Mouse (Mus musculus): ENCODE measurements at regions not wholly inside any gene's neighbourhood (a gene's known extent, or its start where the extent isn't known, plus 50 kb on each side); places are given as distances from the start of the nearest gene placed in this dataset.
A peak's percentile ranks its signal among the peaks of the same experiment; 100 is the strongest.

GRCm38 (mm10) chr4:107746923-107747431, 55.1 kb upstream of the Lrp8 start:
- Histone ChIP-seq H3K4me1 (ENCODE audit: control insufficient read depth in 1 of 2, insufficient read depth in 2 of 2) (peaks cover 0 to 15% of the 10 kb centered on the region in 2 experiments; a peak in 2 of 4 replicates), H3K36me3 (replicated peaks in 1 of 2; ENCODE audit: control insufficient read depth in 1 of 2, insufficient read depth in 1 of 2, low read length in 1 of 2) (no peaks in the 10 kb centered on the region), H3K4me3 (replicated peaks in 1 of 3; ENCODE audit: low read depth in 2 of 3, low read length in 2 of 3, poor library complexity in 1 of 3) (no peak overlapping the region), H3K9ac (ENCODE audit: insufficient read depth, low read depth) (no peak overlapping the region), H3K9me3 (replicated peaks; ENCODE audit: low read length) (no peaks in the 10 kb centered on the region), H3K4me2 (ENCODE audit: insufficient read depth, low read depth, poor library complexity, severe bottlenecking) (peak overlapping the region; percentile 10; the same call in 1 of the 2 replicates), H3K27me3 (replicated peaks) (peaks cover 1% of the 10 kb centered on the region), H3K79me2 (replicated peaks; ENCODE audit: control insufficient read depth, extremely low read depth, insufficient read depth, poor library complexity, severe bottlenecking) (no peaks in the 10 kb centered on the region), H3K27ac (ENCODE audit: insufficient read depth, low read depth) (no peak overlapping the region)
- in situ Hi-C loops (cut with MboI; ENCODE audit: low pct_ligation_motif_present, low pct_unique_long_range_greater_than_20kb, low sequenced_read_pairs), result no loop called here
- DNase-seq (ENCODE audit: extremely low read depth), result peak; percentile 27
- dilution Hi-C loops (cut with MboI; ENCODE audit: extremely low pct_ligation_motif_present, extremely low pct_unique_long_range_greater_than_20kb, low sequenced_read_pairs), result no loop called here
- TF ChIP-seq BHLHE40 (IDR thresholded peaks at IDR 0.05; ENCODE audit: low read depth, low read length) (peak; percentile 64), MYC (IDR thresholded peaks at IDR 0.05; ENCODE audit: low read depth, low read length) (no peak)

GRCm38 (mm10) chr4:107747454-107747853, 54.6 kb upstream of the Lrp8 start:
- Histone ChIP-seq H3K79me2 (replicated peaks; ENCODE audit: control insufficient read depth, extremely low read depth, insufficient read depth, poor library complexity, severe bottlenecking) (no peaks in the 10 kb centered on the region), H3K9ac (ENCODE audit: insufficient read depth, low read depth) (no peak overlapping the region), H3K4me1 (ENCODE audit: control insufficient read depth in 1 of 2, insufficient read depth in 2 of 2) (peaks cover 0 to 15% of the 10 kb centered on the region in 2 experiments; a peak in 2 of 4 replicates), H3K9me3 (replicated peaks; ENCODE audit: low read length) (no peaks in the 10 kb centered on the region), H3K27ac (ENCODE audit: insufficient read depth, low read depth) (no peak overlapping the region), H3K36me3 (replicated peaks in 1 of 2; ENCODE audit: control insufficient read depth in 1 of 2, insufficient read depth in 1 of 2, low read length in 1 of 2) (no peaks in the 10 kb centered on the region), H3K27me3 (replicated peaks) (peaks cover 1% of the 10 kb centered on the region), H3K4me3 (replicated peaks in 1 of 3; ENCODE audit: low read depth in 2 of 3, low read length in 2 of 3, poor library complexity in 1 of 3) (no peak overlapping the region), H3K4me2 (ENCODE audit: insufficient read depth, low read depth, poor library complexity, severe bottlenecking) (peak overlapping the region; percentile 10; the same call in 1 of the 2 replicates)
- dilution Hi-C loops (cut with MboI; ENCODE audit: extremely low pct_ligation_motif_present, extremely low pct_unique_long_range_greater_than_20kb, low sequenced_read_pairs) (no loop called here), in situ Hi-C loops (cut with MboI; ENCODE audit: low pct_ligation_motif_present, low pct_unique_long_range_greater_than_20kb, low sequenced_read_pairs) (no loop called here)
- TF ChIP-seq PAX5 (IDR thresholded peaks at IDR 0.05; ENCODE audit: low read length), result no peak
- TF ChIP-seq RCOR1 (conservative IDR thresholded peaks at IDR 0.05; ENCODE audit: low read depth, low read length), result no peak
- no peak for TF ChIP-seq SIN3A (IDR thresholded peaks at IDR 0.05; ENCODE audit: low read length)
- no peak for TF ChIP-seq UBTF (IDR thresholded peaks at IDR 0.05; ENCODE audit: low read depth, low read length)
- no peak for TF ChIP-seq MEF2A (IDR thresholded peaks at IDR 0.05; ENCODE audit: borderline replicate concordance, low read depth, low read length)
- TF ChIP-seq POLR2A (IDR thresholded peaks at IDR 0.05; ENCODE audit: low read depth, low read length), result no peak
- TF ChIP-seq MAZ (IDR thresholded peaks at IDR 0.05; ENCODE audit: low read depth, low read length), result no peak
- TF ChIP-seq KAT2A (IDR thresholded peaks at IDR 0.05; ENCODE audit: insufficient replicate concordance, low read length), result no peak
- TF ChIP-seq BHLHE40 (IDR thresholded peaks at IDR 0.05; ENCODE audit: low read depth, low read length), result no peak
- TF ChIP-seq USF1 (IDR thresholded peaks at IDR 0.05; ENCODE audit: low read depth, low read length), result no peak
- no peak for TF ChIP-seq MYC (IDR thresholded peaks at IDR 0.05; ENCODE audit: low read depth, low read length)
- TF ChIP-seq CHD1 (IDR thresholded peaks at IDR 0.05; ENCODE audit: low read depth, low read length), result no peak
- no peak for TF ChIP-seq NELFE (IDR thresholded peaks at IDR 0.05; ENCODE audit: low read depth, low read length)
- TF ChIP-seq ELF1 (IDR thresholded peaks at IDR 0.05; ENCODE audit: low read depth, low read length), result no peak
- no peak for TF ChIP-seq JUND (conservative IDR thresholded peaks at IDR 0.05; ENCODE audit: low read depth, low read length)
- TF ChIP-seq NRF1 (IDR thresholded peaks at IDR 0.05; ENCODE audit: low read depth, low read length), result no peak
- no peak for DNase-seq (ENCODE audit: extremely low read depth)

Measured in CH12.LX (cell line).